Mouse (Mus musculus) brain, embryonic 14.5 days (tissue): Measurements from ENCODE around the gene Scap.

Experiments
- CTCF ChIP-seq: fragments of 200-500 bp; IDR thresholded peaks from 2 replicates; pipeline ENCODE4 v1.5.1; 2012; ENCODE audit warnings: inconsistent platforms, mild to moderate bottlenecking, moderate library complexity, borderline replicate concordance; ENCODE audit not compliant: insufficient read depth, insufficient read length; ENCODE audit errors: extremely low read depth
- POLR2A ChIP-seq: fragments of 200-500 bp; IDR thresholded peaks from 2 replicates; pipeline ENCODE4 v1.6.1; 2012; ENCODE audit warnings: mild to moderate bottlenecking, inconsistent platforms, borderline replicate concordance; ENCODE audit not compliant: poor library complexity, insufficient read depth, insufficient read length, severe bottlenecking; ENCODE audit errors: extremely low read depth

DNA sequence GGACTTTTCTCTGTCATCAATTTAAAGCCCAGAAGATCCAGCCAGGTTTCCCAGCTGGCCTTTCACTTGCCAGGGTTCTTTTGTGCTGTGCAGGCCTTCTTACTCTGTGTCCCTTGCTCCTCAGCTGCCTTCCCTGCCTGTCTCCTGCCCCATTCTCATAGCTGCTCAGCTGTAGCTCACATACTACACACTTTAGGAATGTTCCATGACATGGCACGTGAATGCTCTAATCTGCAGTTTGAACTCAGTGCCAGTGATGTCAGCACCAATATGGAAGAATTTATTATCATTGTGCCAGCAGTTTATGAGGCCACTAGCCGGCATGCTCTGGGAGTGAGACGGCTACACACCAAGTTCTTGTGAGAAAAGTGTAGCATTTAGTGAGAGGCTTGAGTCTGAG is 36.8 kb downstream of the Scap start:
- TF ChIP-seq CTCF (no peak), POLR2A (no peak)
